Mouse (Mus musculus): ENCODE results near the gene Rpp38. TPM values are rescaled to one million over a fixed set of nuclear protein-coding genes. Genes with fewer than 3 reads are reported as not detected.

Gene Rpp38
- total and polyA plus RNA-seq, 3 experiments: 9.9 to 16.6 TPM; not detected in 1

DNA sequence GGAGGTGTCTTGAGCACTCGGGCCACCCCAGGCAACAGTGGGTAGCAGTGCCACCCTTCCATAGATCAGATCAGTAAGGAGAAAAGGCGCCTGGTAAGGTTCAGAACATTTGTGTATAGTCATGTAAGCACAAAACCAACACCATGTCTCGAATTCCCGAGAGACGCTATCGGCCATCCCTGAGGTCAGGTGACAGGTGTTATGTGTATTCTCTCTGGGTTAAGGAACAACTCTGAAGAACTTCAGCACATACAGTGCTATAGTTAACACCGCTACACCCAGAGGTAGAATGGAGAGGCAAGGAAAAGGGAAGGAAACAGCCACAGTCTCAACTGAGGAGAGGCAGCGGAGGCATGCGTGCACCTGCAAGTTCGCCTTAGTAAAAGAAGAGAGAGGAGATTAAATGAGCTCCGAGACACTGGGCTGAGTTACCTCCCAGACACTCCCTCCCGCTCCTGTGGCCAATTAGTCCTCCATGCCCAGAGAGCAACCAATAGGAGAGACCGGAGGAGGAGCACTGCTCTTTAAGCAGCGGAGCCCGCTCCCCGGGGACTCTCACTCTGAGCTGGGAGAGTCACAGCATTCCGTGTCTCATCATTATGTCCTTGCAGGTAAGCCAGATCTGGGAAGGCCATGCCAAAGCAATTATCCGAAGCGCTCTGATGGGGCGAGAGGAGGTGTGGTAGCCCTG lies 3.3 kb upstream of the Rpp38 start, which contains the start of gene Acbd7:
Gene Acbd7, plus strand, starts transcription at position 558 of the 691 bp plus-strand sequence.
- Histone ChIP-seq H3K9ac (ENCODE audit: control insufficient read depth, low read depth, low read length, poor library complexity, severe bottlenecking) (peak within 1 kb of the TSS; percentile 43), H3K4me3 (ENCODE audit: control insufficient read depth in 1 of 2, insufficient read depth in 1 of 2, low read depth in 2 of 2, low read length in 2 of 2) (peak within 1 kb of the TSS; percentile 54 to 56), H3K27me3 (ENCODE audit: control insufficient read depth in 1 of 2, insufficient read depth in 2 of 2, low read length in 2 of 2) (no peaks in the 10 kb centered on the region), H3K36me3 (ENCODE audit: control insufficient read depth in 1 of 2, insufficient read depth in 2 of 2, low read length in 2 of 2) (peaks cover 0 to 10% of the 10 kb centered on the region in 2 experiments; a peak in 2 of 4 replicates), H3K9me3 (replicated peaks; ENCODE audit: insufficient read depth, low read length) (no peaks in the 10 kb centered on the region), H3K4me1 (ENCODE audit: control insufficient read depth in 1 of 2, insufficient read depth in 2 of 2, low read length in 2 of 2) (peaks cover 2 to 14% of the 10 kb centered on the region in 2 experiments; a peak in 3 of 4 replicates), H3K79me2 (ENCODE audit: control insufficient read depth, insufficient read depth, low read length, poor library complexity) (peaks cover 16% of the 10 kb centered on the region), H3K27ac (ENCODE audit: control insufficient read depth, low read depth, low read length) (peak within 1 kb of the TSS; percentile 1; the same call in 1 of the 2 replicates)
- DNase-seq (ENCODE audit: low read depth, low spot score): peak; percentile 94
- TF ChIP-seq CHD2 (IDR thresholded peaks at IDR 0.05; ENCODE audit: low read length) (no peak), E2F4 (IDR thresholded peaks at IDR 0.05; ENCODE audit: borderline replicate concordance, low read depth, low read length) (no peak), POLR2AphosphoS2 (IDR thresholded peaks at IDR 0.05; ENCODE audit: low read length) (peak; percentile 87), ZNF384 (IDR thresholded peaks at IDR 0.05; ENCODE audit: low read depth, low read length) (no peak), SIN3A (IDR thresholded peaks at IDR 0.05; ENCODE audit: low read length) (peak; percentile 57; the same call in 1 of the 2 replicates), RAD21 (IDR thresholded peaks at IDR 0.05; ENCODE audit: low read depth, low read length) (no peak), ZKSCAN1 (IDR thresholded peaks at IDR 0.05; ENCODE audit: low read depth, low read length) (no peak), MAX (IDR thresholded peaks at IDR 0.05; ENCODE audit: low read length) (peak; percentile 54), SMC3 (IDR thresholded peaks at IDR 0.05; ENCODE audit: low read depth, low read length) (no peak), USF1 (IDR thresholded peaks at IDR 0.05; ENCODE audit: low read depth, low read length) (peak; percentile 54), MYC (IDR thresholded peaks at IDR 0.05; ENCODE audit: low read depth, low read length) (0 out of 2 replicates have a peak, but pooled peaks have one; percentile 49), POLR2A (IDR thresholded peaks at IDR 0.05; ENCODE audit: control insufficient read depth in 1 of 2, insufficient read depth in 1 of 2, low read depth in 1 of 2, low read length in 2 of 2, poor library complexity in 1 of 2) (peak; percentile 53 to 94; a peak in 3 of 4 replicates), GATA1 (IDR thresholded peaks at IDR 0.05; ENCODE audit: low read depth, low read length) (no peak), GABPA (IDR thresholded peaks at IDR 0.05; ENCODE audit: low read depth, low read length) (no peak), POLR2AphosphoS5 (IDR thresholded peaks at IDR 0.05; ENCODE audit: borderline replicate concordance, low read depth, low read length) (no peak), CHD1 (IDR thresholded peaks at IDR 0.05; ENCODE audit: low read depth, low read length) (no peak), ZMIZ1 (IDR thresholded peaks at IDR 0.05; ENCODE audit: low read depth, low read length) (peak; percentile 60), MAFK (IDR thresholded peaks at IDR 0.05; ENCODE audit: borderline replicate concordance, low read depth, low read length) (no peak), NRF1 (IDR thresholded peaks at IDR 0.05; ENCODE audit: insufficient read depth, low read depth, low read length, poor library complexity, severe bottlenecking) (peak; percentile 34; the same call in 1 of the 2 replicates), HCFC1 (IDR thresholded peaks at IDR 0.05; ENCODE audit: low read depth, low read length) (0 out of 2 replicates have a peak, but pooled peaks have one; percentile 49), MAZ (IDR thresholded peaks at IDR 0.05; ENCODE audit: low read depth, low read length) (no peak), MXI1 (IDR thresholded peaks at IDR 0.05; ENCODE audit: low read depth, low read length) (peak; percentile 83), USF2 (IDR thresholded peaks at IDR 0.05; ENCODE audit: borderline replicate concordance in 1 of 2, insufficient read depth in 1 of 2, low read depth in 1 of 2, low read length in 2 of 2) (no peak), TAL1 (IDR thresholded peaks at IDR 0.05; ENCODE audit: low read length) (no peak), JUND (IDR thresholded peaks at IDR 0.05; ENCODE audit: low read depth, low read length) (no peak), MEF2A (IDR thresholded peaks at IDR 0.05; ENCODE audit: extremely low read depth, insufficient replicate concordance, low read depth, low read length, poor library complexity, severe bottlenecking) (no peak), KAT2A (conservative IDR thresholded peaks at IDR 0.05; ENCODE audit: low read depth, low read length) (no peak), UBTF (IDR thresholded peaks at IDR 0.05; ENCODE audit: borderline replicate concordance, insufficient read depth, low read depth, low read length) (no peak), ETS1 (IDR thresholded peaks at IDR 0.05; ENCODE audit: low read depth, low read length) (no peak), EP300 (IDR thresholded peaks at IDR 0.05; ENCODE audit: low read depth in 1 of 2, low read length in 2 of 2) (no peak), BHLHE40 (IDR thresholded peaks at IDR 0.05; ENCODE audit: borderline replicate concordance, low read depth, low read length) (no peak), CTCF (IDR thresholded peaks at IDR 0.05 in 2 of 3, conservative IDR thresholded peaks at IDR 0.05 in 1 of 3; ENCODE audit: control insufficient read depth in 1 of 3, insufficient read depth in 1 of 3, low read depth in 2 of 3, low read length in 3 of 3, poor library complexity in 1 of 3, severe bottlenecking in 1 of 3) (no peak), ELF1 (IDR thresholded peaks at IDR 0.05; ENCODE audit: low read depth, low read length) (no peak), TCF12 (IDR thresholded peaks at IDR 0.05; ENCODE audit: low read depth, low read length) (peak; percentile 52), TBP (IDR thresholded peaks at IDR 0.05; ENCODE audit: low read depth, low read length) (peak; percentile 96), ZC3H11A (IDR thresholded peaks at IDR 0.05; ENCODE audit: low read depth, low read length) (no peak)
